Mouse (Mus musculus): ENCODE data around the gene Zbtb46. TPM values are rescaled to one million over a fixed set of nuclear protein-coding genes. Genes with fewer than 3 reads are reported as not detected.
"Not testable (repeated sequence)": the region's sequence is repeated elsewhere in the genome, so short reads cannot be mapped to it uniquely, and the experiment has no call there.

The Zbtb46 gene
- 9.1 and 11.1 TPM in 2 replicates for polyA plus RNA-seq (2014; fragmentation: Nextera tagmentation; extraction: Ambion mirVana)

DNA sequence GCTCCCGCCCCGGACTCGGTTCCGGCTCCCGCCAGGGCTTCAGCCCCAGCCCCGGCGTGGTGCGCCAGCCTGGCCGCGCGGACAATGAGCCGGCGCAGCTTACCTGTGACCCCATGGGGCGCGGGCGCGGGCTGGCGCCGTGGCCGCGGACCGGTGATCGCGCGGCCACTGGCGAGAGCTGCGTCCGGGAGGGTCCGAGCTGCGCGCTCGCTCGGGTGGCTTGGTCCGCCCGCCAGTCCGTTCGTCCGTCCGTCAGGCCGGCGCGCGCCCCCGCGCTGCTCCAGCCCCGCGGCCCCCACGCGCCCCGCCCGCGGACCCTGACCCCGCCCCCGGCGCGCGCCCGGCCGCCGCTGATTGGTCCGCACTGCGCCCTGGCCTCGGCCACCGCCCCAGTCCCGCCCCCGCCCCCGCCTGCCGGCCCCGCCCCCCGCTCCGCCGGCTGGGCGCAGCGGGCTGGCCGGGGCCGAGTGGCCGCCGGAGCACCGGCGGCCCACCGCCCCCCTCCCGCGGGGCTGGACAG lies at the start of gene Zbtb46:
Gene Zbtb46 (minus strand): TSS at position 274 of the 520 bp plus-strand sequence.
- H3K27me3 ChIP-seq (replicated peaks; ENCODE audit: control insufficient read depth, insufficient read depth, low read length), result no peaks in the 10 kb centered on the region; the same call in 1 of the 2 replicates
- H3K4me3 ChIP-seq (ENCODE audit: low read depth, low read length), result peak within 1 kb of the TSS; percentile 72
- peaks cover 13% of the 10 kb centered on the region for H3K4me1 ChIP-seq (replicated peaks; ENCODE audit: control insufficient read depth, insufficient read depth, low read length)
- H3K9me3 ChIP-seq (ENCODE audit: control insufficient read depth, low read length), result no peaks in the 10 kb centered on the region
- DNase-seq (ENCODE audit: low spot score) (no peak), ATAC-seq (replicated peaks; ENCODE audit: low FRiP score, low TSS enrichment, low read depth) (peak; percentile 93)
- 1% methylated on average over 60 of the region's 83 CpGs for WGBS
- no peaks in the 10 kb centered on the region for H3K36me3 ChIP-seq (ENCODE audit: control insufficient read depth, insufficient read depth, low read length)
- peak within 1 kb of the TSS; percentile 67 for H3K9ac ChIP-seq (ENCODE audit: low read length)
- H3K27ac ChIP-seq (ENCODE audit: low read depth), result peak within 1 kb of the TSS; percentile 49; the same call in 1 of the 2 replicates
- H3K4me2 ChIP-seq (ENCODE audit: low read length), result peak within 1 kb of the TSS; percentile 84

DNA sequence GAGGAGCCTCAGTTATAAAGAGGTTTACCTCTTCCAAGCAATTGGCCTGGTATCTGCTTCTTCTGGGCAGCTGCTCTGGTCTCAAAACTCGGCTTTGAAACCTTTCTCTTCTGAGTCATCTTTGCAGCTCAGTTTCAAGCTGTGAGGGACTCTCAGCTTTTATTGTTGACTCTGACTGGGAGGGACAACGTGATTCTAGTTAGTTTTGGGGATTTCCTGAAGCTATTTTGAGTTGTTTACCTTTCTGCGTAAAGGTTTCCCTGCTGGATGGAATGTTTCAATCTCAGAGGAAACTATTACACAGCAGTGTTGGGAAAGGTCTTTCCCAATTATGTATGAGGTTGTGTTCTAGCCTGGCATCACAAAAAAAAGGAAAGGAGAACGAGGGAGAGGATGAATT lies 39.4 kb upstream of the Zbtb46 start:
- H3K9ac ChIP-seq (ENCODE audit: low read length), result no peak overlapping the region
- no peak overlapping the region for H3K4me2 ChIP-seq (ENCODE audit: low read length)
- WGBS, result 67% methylated on average over 4 of the region's 4 CpGs
- no peaks in the 10 kb centered on the region for H3K9me3 ChIP-seq (ENCODE audit: control insufficient read depth, low read length)
- H3K36me3 ChIP-seq (ENCODE audit: control insufficient read depth, insufficient read depth, low read length), result peaks cover 45% of the 10 kb centered on the region
- no peak overlapping the region for H3K27ac ChIP-seq (ENCODE audit: low read depth)
- peaks cover 14% of the 10 kb centered on the region for H3K4me1 ChIP-seq (replicated peaks; ENCODE audit: control insufficient read depth, insufficient read depth, low read length)
- no peak for ATAC-seq (replicated peaks; ENCODE audit: low FRiP score, low TSS enrichment, low read depth)
- no peak overlapping the region for H3K4me3 ChIP-seq (ENCODE audit: low read depth, low read length)
- DNase-seq (ENCODE audit: low spot score), result no peak
- no peaks in the 10 kb centered on the region for H3K27me3 ChIP-seq (replicated peaks; ENCODE audit: control insufficient read depth, insufficient read depth, low read length)

- H3K9me3 ChIP-seq (ENCODE audit: control insufficient read depth, low read length), result no peaks in the 10 kb centered on the region
- H3K4me3 ChIP-seq (ENCODE audit: low read depth, low read length), result peak overlapping the region; percentile 99
- peaks cover 14% of the 10 kb centered on the region for H3K4me1 ChIP-seq (replicated peaks; ENCODE audit: control insufficient read depth, insufficient read depth, low read length)
- H3K4me2 ChIP-seq (ENCODE audit: low read length), result peak overlapping the region; percentile 90
- H3K27me3 ChIP-seq (replicated peaks; ENCODE audit: control insufficient read depth, insufficient read depth, low read length), result no peaks in the 10 kb centered on the region
- peak overlapping the region; percentile 96 for H3K27ac ChIP-seq (ENCODE audit: low read depth)
- peak; percentile 69 for ATAC-seq (replicated peaks; ENCODE audit: low FRiP score, low TSS enrichment, low read depth)
- 1% methylated on average over 12 of the region's 12 CpGs for WGBS
- peak; percentile 81 for DNase-seq (ENCODE audit: low spot score)
- peak overlapping the region; percentile 92 for H3K9ac ChIP-seq (ENCODE audit: low read length)
- peaks cover 35% of the 10 kb centered on the region for H3K36me3 ChIP-seq (ENCODE audit: control insufficient read depth, insufficient read depth, low read length)
Measured at GRCm38 (mm10) chr2:181497548-181497875, 38.3 kb upstream of the Zbtb46 start.

DNA sequence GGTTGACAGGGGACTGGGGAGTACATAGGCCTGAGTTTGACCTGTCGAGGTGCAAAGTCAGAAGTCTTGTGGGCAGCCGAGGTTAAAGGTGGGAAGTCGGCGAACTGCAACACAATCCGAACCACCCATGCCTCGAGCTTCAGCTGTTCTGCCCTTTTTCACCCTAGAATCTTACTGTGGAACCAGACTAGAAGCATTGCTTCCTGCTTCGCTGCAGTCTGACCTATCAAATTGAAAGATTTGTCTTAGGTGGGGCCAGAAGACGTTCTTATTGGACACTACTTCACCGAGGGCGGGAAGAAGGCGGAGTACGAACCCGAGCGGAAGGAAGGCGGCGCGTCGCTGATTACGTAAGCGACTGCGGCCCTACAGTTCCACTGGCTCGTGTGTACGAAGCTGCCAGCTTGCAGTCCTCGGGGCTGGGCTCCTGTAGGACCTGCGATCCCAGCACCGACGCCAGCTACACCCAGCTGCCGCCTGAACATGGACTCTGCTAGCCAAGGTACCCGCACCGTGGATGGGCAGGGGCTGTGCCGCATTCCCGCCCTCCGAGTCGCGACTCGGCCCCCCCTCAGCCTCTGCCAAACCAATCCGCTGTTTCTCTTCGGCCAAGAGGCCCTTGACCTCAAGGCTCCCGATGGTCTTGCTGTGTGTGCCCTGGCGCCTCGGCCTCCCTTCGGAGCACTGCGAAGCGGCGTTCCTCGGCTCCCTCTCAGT lies 37.8 kb upstream of the Zbtb46 start, which contains the start of gene Tpd52l2:
Gene Tpd52l2 (plus strand): TSS at position 312 of the 717 bp plus-strand sequence.
- ATAC-seq (replicated peaks; ENCODE audit: low FRiP score, low TSS enrichment, low read depth), result peak; percentile 97
- H3K36me3 ChIP-seq (ENCODE audit: control insufficient read depth, insufficient read depth, low read length), result peaks cover 30% of the 10 kb centered on the region
- H3K27ac ChIP-seq (ENCODE audit: low read depth), result peak within 1 kb of the TSS; percentile 96
- peak; percentile 92 for DNase-seq (ENCODE audit: low spot score)
- peak within 1 kb of the TSS; percentile 99 for H3K4me3 ChIP-seq (ENCODE audit: low read depth, low read length)
- no peaks in the 10 kb centered on the region for H3K9me3 ChIP-seq (ENCODE audit: control insufficient read depth, low read length)
- H3K4me2 ChIP-seq (ENCODE audit: low read length), result peak within 1 kb of the TSS; percentile 90
- H3K27me3 ChIP-seq (replicated peaks; ENCODE audit: control insufficient read depth, insufficient read depth, low read length), result no peaks in the 10 kb centered on the region
- H3K9ac ChIP-seq (ENCODE audit: low read length), result peak within 1 kb of the TSS; percentile 92
- WGBS, result under 1% methylated on average over 46 of the region's 46 CpGs
- H3K4me1 ChIP-seq (replicated peaks; ENCODE audit: control insufficient read depth, insufficient read depth, low read length), result peaks cover 14% of the 10 kb centered on the region

DNA sequence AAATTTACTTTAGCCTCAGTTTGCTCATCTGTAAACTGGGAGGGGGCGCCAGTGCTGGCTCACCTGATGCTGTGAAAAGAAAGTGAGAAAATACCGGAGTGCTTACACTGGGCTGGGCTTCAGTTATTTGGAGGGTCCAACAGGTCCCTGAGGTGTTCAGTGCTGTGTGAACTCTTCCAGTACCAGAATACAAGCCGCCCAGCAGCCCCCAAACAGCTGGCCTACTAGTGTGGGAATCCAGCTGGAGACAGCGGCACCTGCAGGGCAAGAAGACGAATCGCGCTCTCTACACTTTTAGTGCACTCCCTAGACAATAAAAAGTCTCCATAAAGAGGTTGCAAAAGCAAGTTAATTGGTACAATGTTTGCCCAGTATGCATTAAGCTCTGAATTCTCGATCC lies 37.1 kb upstream of the Zbtb46 start:
- 14% methylated on average over 8 of the region's 8 CpGs for WGBS
- peak; percentile 70 for ATAC-seq (replicated peaks; ENCODE audit: low FRiP score, low TSS enrichment, low read depth)

DNA sequence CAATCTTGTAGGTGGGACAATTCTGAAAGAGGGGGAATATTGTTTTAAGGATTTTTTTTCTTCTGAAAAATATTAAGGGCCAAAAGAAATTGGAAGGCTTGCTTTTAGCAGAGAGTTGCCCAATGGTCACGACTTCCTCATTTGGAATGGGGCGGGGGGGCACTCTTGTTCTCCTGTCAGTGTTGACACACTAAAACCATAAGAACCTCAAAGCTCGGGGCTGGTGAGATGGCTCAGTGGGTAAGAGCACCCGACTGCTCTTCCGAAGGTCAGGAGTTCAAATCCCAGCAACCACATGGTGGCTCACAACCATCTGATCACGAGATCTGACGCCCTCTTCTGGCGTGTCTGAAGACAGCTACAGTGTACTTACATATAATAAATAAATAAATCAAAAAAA lies 36.6 kb upstream of the Zbtb46 start:
- ATAC-seq (replicated peaks; ENCODE audit: low FRiP score, low TSS enrichment, low read depth); H3K27ac ChIP-seq (ENCODE audit: low read depth); DNase-seq (ENCODE audit: low spot score); H3K9ac ChIP-seq (ENCODE audit: low read length); H3K27me3 ChIP-seq (replicated peaks; ENCODE audit: control insufficient read depth, insufficient read depth, low read length); H3K9me3 ChIP-seq (ENCODE audit: control insufficient read depth, low read length): not testable (repeated sequence)
- Histone ChIP-seq H3K4me1 (replicated peaks; ENCODE audit: control insufficient read depth, insufficient read depth, low read length) (peaks cover 14% of the 10 kb centered on the region), H3K4me2 (ENCODE audit: low read length) (peak overlapping the region; percentile 90; the same call in 1 of the 2 replicates), H3K36me3 (ENCODE audit: control insufficient read depth, insufficient read depth, low read length) (peaks cover 18% of the 10 kb centered on the region), H3K4me3 (ENCODE audit: low read depth, low read length) (0 out of 2 replicates have a peak overlapping the region, but pooled peaks have one; percentile 99)
- 61% methylated on average over 8 of the region's 8 CpGs for WGBS

More for the DNA sequence above, 37.1 kb upstream of the Zbtb46 start:
- H3K36me3 ChIP-seq (ENCODE audit: control insufficient read depth, insufficient read depth, low read length), result peaks cover 23% of the 10 kb centered on the region
- no peaks in the 10 kb centered on the region for H3K9me3 ChIP-seq (ENCODE audit: control insufficient read depth, low read length)
- H3K4me2 ChIP-seq (ENCODE audit: low read length), result peak overlapping the region; percentile 90
- peak overlapping the region; percentile 46 for H3K9ac ChIP-seq (ENCODE audit: low read length)
- peak overlapping the region; percentile 99 for H3K4me3 ChIP-seq (ENCODE audit: low read depth, low read length)
- peak; percentile 86 for DNase-seq (ENCODE audit: low spot score)
- H3K27ac ChIP-seq (ENCODE audit: low read depth), result peak overlapping the region; percentile 96
- H3K27me3 ChIP-seq (replicated peaks; ENCODE audit: control insufficient read depth, insufficient read depth, low read length), result no peaks in the 10 kb centered on the region
- peaks cover 14% of the 10 kb centered on the region for H3K4me1 ChIP-seq (replicated peaks; ENCODE audit: control insufficient read depth, insufficient read depth, low read length)

DNA sequence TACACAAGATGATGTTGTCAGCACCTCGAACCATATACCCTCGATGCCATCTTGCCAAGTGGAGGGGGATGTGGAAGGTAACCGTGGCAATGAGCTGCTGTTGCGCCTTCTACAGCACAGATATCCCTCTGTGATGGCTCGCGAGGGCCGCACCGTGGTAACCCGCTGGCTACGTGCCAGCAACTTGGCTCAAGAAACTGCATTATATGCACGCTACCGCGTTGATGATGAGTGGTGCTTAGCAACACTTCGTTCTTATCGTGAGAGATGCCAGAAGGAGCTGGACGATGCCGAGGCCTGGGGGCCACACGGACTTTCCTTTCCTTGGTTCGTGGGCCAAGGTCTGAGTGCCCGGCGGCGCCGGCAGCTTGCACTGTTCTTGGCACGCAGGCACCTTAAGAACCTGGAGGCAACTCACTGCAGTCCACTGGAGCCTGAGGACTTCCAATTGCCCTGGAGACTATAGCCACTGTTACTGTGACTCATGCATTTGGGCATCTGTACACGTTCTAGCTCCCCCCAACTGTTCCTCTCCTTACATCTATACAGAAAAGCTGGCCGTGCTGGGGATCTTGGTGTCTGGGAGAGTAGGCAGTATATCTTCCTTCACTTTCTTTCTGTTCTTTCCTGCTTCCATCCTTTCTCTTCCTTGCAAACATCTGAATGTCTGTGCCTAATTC lies 35.2 kb upstream of the Zbtb46 start:
- H3K27me3 ChIP-seq (replicated peaks; ENCODE audit: control insufficient read depth, insufficient read depth, low read length), result no peaks in the 10 kb centered on the region
- H3K4me2 ChIP-seq (ENCODE audit: low read length), result no peak overlapping the region
- 77% methylated on average over 26 of the region's 26 CpGs for WGBS

GRCm38 (mm10) chr2:181493156-181493927 lies 34.1 kb upstream of the Zbtb46 start, which contains the start of gene Abhd16b:
TSS of gene Abhd16b (plus strand) at chr2:181493206.
- H3K4me3 ChIP-seq (ENCODE audit: low read depth, low read length), result no peak within 1 kb of the TSS
- 79% methylated on average over 31 of the region's 31 CpGs for WGBS
- ATAC-seq (replicated peaks; ENCODE audit: low FRiP score, low TSS enrichment, low read depth), result no peak

More for the DNA sequence above, 35.2 kb upstream of the Zbtb46 start:
- no peak overlapping the region for H3K9ac ChIP-seq (ENCODE audit: low read length)
- no peak overlapping the region for H3K27ac ChIP-seq (ENCODE audit: low read depth)
- DNase-seq (ENCODE audit: low spot score) (no peak), ATAC-seq (replicated peaks; ENCODE audit: low FRiP score, low TSS enrichment, low read depth) (no peak)
- no peaks in the 10 kb centered on the region for H3K9me3 ChIP-seq (ENCODE audit: control insufficient read depth, low read length)
- no peak overlapping the region for H3K4me3 ChIP-seq (ENCODE audit: low read depth, low read length)
- peaks cover 14% of the 10 kb centered on the region for H3K4me1 ChIP-seq (replicated peaks; ENCODE audit: control insufficient read depth, insufficient read depth, low read length)
- peaks cover 4% of the 10 kb centered on the region for H3K36me3 ChIP-seq (ENCODE audit: control insufficient read depth, insufficient read depth, low read length)

More at GRCm38 (mm10) chr2:181493156-181493927, 34.1 kb upstream of the Zbtb46 start, which contains the start of gene Abhd16b:
- Histone ChIP-seq H3K9me3 (ENCODE audit: control insufficient read depth, low read length) (no peaks in the 10 kb centered on the region), H3K9ac (ENCODE audit: low read length) (no peak within 1 kb of the TSS), H3K27me3 (replicated peaks; ENCODE audit: control insufficient read depth, insufficient read depth, low read length) (no peaks in the 10 kb centered on the region), H3K4me1 (replicated peaks; ENCODE audit: control insufficient read depth, insufficient read depth, low read length) (peaks cover 11% of the 10 kb centered on the region), H3K4me2 (ENCODE audit: low read length) (no peak within 1 kb of the TSS), H3K27ac (ENCODE audit: low read depth) (no peak within 1 kb of the TSS), H3K36me3 (ENCODE audit: control insufficient read depth, insufficient read depth, low read length) (no peaks in the 10 kb centered on the region)
- no peak for DNase-seq (ENCODE audit: low spot score)

Data from intestine, embryonic 14.5 days (tissue).